Mouse (Mus musculus): ENCODE data around the gene Klf14. TPM values are rescaled to one million over a fixed set of nuclear protein-coding genes. Genes with fewer than 3 reads are reported as not detected.

Gene Klf14
- polyA plus RNA-seq, 1 experiment from 2014 or later = 2.8 TPM

GRCm38 (mm10) chr6:30939264-30939663 lies 19.6 kb downstream of the Klf14 start:
- Histone ChIP-seq H3K4me1 (ENCODE audit: insufficient read depth, low read length) (no peaks in the 10 kb centered on the region), H3K27me3 (ENCODE audit: insufficient read depth, low read length) (no peaks in the 10 kb centered on the region), H3K36me3 (ENCODE audit: insufficient read depth, low read length) (no peaks in the 10 kb centered on the region), H3K27ac (ENCODE audit: low read length) (no peak overlapping the region), H3K9me3 (ENCODE audit: low read length) (no peaks in the 10 kb centered on the region), H3K4me3 (ENCODE audit: low read length) (no peak overlapping the region), H3K4me2 (replicated peaks; ENCODE audit: low read depth, low read length) (no peak overlapping the region), H3K9ac (replicated peaks; ENCODE audit: low read length) (no peak overlapping the region)
- WGBS = 16% methylated on average over 5 of the region's 5 CpGs
- no peak for ATAC-seq (ENCODE audit: low FRiP score, low TSS enrichment)

GRCm38 (mm10) chr6:30922821-30923220 lies 36.1 kb downstream of the Klf14 start:
- Histone ChIP-seq H3K9me3 (ENCODE audit: low read length) (no peaks in the 10 kb centered on the region), H3K9ac (replicated peaks; ENCODE audit: low read length) (no peak overlapping the region), H3K4me3 (ENCODE audit: low read length) (no peak overlapping the region), H3K27ac (ENCODE audit: low read length) (no peak overlapping the region), H3K4me1 (ENCODE audit: insufficient read depth, low read length) (peaks cover 9% of the 10 kb centered on the region), H3K4me2 (replicated peaks; ENCODE audit: low read depth, low read length) (no peak overlapping the region), H3K36me3 (ENCODE audit: insufficient read depth, low read length) (no peaks in the 10 kb centered on the region), H3K27me3 (ENCODE audit: insufficient read depth, low read length) (no peaks in the 10 kb centered on the region)
- WGBS = 46% methylated on average over 2 of the region's 2 CpGs
- no peak for ATAC-seq (ENCODE audit: low FRiP score, low TSS enrichment)

- WGBS = 42% methylated on average over 10 of the region's 11 CpGs
- no peak overlapping the region for H3K27ac ChIP-seq (ENCODE audit: low read length)
- no peak overlapping the region for H3K9ac ChIP-seq (replicated peaks; ENCODE audit: low read length)
- ATAC-seq (ENCODE audit: low FRiP score, low TSS enrichment) = no peak
- H3K36me3 ChIP-seq (ENCODE audit: insufficient read depth, low read length) = no peaks in the 10 kb centered on the region
- peak overlapping the region; percentile 53 for H3K4me2 ChIP-seq (replicated peaks; ENCODE audit: low read depth, low read length)
- peaks cover 9% of the 10 kb centered on the region for H3K4me1 ChIP-seq (ENCODE audit: insufficient read depth, low read length)
- no peaks in the 10 kb centered on the region for H3K9me3 ChIP-seq (ENCODE audit: low read length)
- H3K27me3 ChIP-seq (ENCODE audit: insufficient read depth, low read length) = no peaks in the 10 kb centered on the region
- no peak overlapping the region for H3K4me3 ChIP-seq (ENCODE audit: low read length)
Measured at GRCm38 (mm10) chr6:30921826-30922225, 37.1 kb downstream of the Klf14 start.

- peak overlapping the region; percentile 53 for H3K4me2 ChIP-seq (replicated peaks; ENCODE audit: low read depth, low read length)
- no peaks in the 10 kb centered on the region for H3K36me3 ChIP-seq (ENCODE audit: insufficient read depth, low read length)
- H3K27me3 ChIP-seq (ENCODE audit: insufficient read depth, low read length) = no peaks in the 10 kb centered on the region
- H3K4me3 ChIP-seq (ENCODE audit: low read length) = peak overlapping the region; percentile 31
- H3K4me1 ChIP-seq (ENCODE audit: insufficient read depth, low read length) = peaks cover 9% of the 10 kb centered on the region
- no peaks in the 10 kb centered on the region for H3K9me3 ChIP-seq (ENCODE audit: low read length)
- 34% methylated on average over 21 of the region's 21 CpGs for WGBS
- no peak overlapping the region for H3K27ac ChIP-seq (ENCODE audit: low read length)
- peak; percentile 70; the same call in 1 of the 2 replicates for ATAC-seq (ENCODE audit: low FRiP score, low TSS enrichment)
- H3K9ac ChIP-seq (replicated peaks; ENCODE audit: low read length) = no peak overlapping the region; the same call in 1 of the 2 replicates
Measured at GRCm38 (mm10) chr6:30920834-30921675, 37.8 kb downstream of the Klf14 start.

GRCm38 (mm10) chr6:30915473-30915872 lies 43.4 kb downstream of the Klf14 start, which contains the start of gene Tsga13:
Tsga13 (minus strand) TSS chr6:30915573.
- H3K9ac ChIP-seq (replicated peaks; ENCODE audit: low read length) = no peak within 1 kb of the TSS
- no peaks in the 10 kb centered on the region for H3K4me1 ChIP-seq (ENCODE audit: insufficient read depth, low read length)
- no peak within 1 kb of the TSS for H3K4me2 ChIP-seq (replicated peaks; ENCODE audit: low read depth, low read length)
- WGBS = 93% methylated on average over 2 of the region's 2 CpGs
- H3K27ac ChIP-seq (ENCODE audit: low read length) = no peak within 1 kb of the TSS
- no peak for ATAC-seq (ENCODE audit: low FRiP score, low TSS enrichment)
- H3K27me3 ChIP-seq (ENCODE audit: insufficient read depth, low read length) = no peaks in the 10 kb centered on the region
- no peaks in the 10 kb centered on the region for H3K9me3 ChIP-seq (ENCODE audit: low read length)
- no peaks in the 10 kb centered on the region for H3K36me3 ChIP-seq (ENCODE audit: insufficient read depth, low read length)
- H3K4me3 ChIP-seq (ENCODE audit: low read length) = no peak within 1 kb of the TSS

GRCm38 (mm10) chr6:30907970-30908369 lies 50.9 kb downstream of the Klf14 start:
- Histone ChIP-seq H3K4me1 (ENCODE audit: insufficient read depth, low read length) (peaks cover 6% of the 10 kb centered on the region; the same call in 1 of the 2 replicates), H3K9me3 (ENCODE audit: low read length) (no peaks in the 10 kb centered on the region), H3K36me3 (ENCODE audit: insufficient read depth, low read length) (no peaks in the 10 kb centered on the region), H3K27me3 (ENCODE audit: insufficient read depth, low read length) (no peaks in the 10 kb centered on the region), H3K4me2 (replicated peaks; ENCODE audit: low read depth, low read length) (no peak overlapping the region), H3K27ac (ENCODE audit: low read length) (no peak overlapping the region), H3K9ac (replicated peaks; ENCODE audit: low read length) (no peak overlapping the region), H3K4me3 (ENCODE audit: low read length) (no peak overlapping the region)
- ATAC-seq (ENCODE audit: low FRiP score, low TSS enrichment) = no peak
- 66% methylated on average over 3 of the region's 3 CpGs for WGBS

Other genes starting within 250 kb of the Klf14 start
- gene Mest, start 235.5 kb downstream of the Klf14 start, polyA plus RNA-seq (2015; fragmentation: Nextera tagmentation; extraction: Ambion mirVana) = 2,098 and 2,228 TPM in 2 replicates
- 21.8 and 25.4 TPM in 2 replicates for gene Copg2, start 62.3 kb downstream of the Klf14 start, polyA plus RNA-seq (2015; fragmentation: Nextera tagmentation; extraction: Ambion mirVana)
- 0.21 and 0.37 TPM in 2 replicates for gene Tsga13, start 43.5 kb downstream of the Klf14 start, polyA plus RNA-seq (2015; fragmentation: Nextera tagmentation; extraction: Ambion mirVana)